Mouse (Mus musculus): Measurements from ENCODE around the gene Gm10337. TPM values are rescaled to one million over a fixed set of nuclear protein-coding genes. Genes with fewer than 3 reads are reported as not detected.

Gm10337 gene
- polyA plus RNA-seq, 1 experiment from 2014 or later = not detected

DNA sequence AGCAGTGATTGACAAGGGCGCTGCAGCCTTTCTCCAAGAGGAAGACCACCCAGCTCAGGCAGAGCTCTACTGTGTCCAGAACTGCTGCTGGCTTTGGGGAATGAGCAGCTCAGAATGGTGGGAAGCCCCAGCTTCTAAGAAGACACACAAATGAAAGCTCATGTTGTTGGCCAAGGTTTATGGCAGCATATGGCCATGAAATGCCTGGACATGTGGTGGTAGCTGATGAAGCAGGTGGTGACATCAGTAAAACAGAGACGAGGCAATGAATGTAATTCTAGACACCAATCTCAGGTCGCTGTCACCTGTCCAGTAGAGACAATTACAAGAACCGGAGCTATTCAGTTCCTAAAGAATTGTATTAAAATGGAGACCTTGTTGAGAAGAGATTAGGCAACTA, 41.3 kb downstream of the Gm10337 start:
- H3K9ac ChIP-seq = no peak overlapping the region
- no peaks in the 10 kb centered on the region for H3K4me1 ChIP-seq
- H3K27me3 ChIP-seq (replicated peaks) = no peaks in the 10 kb centered on the region
- no peak overlapping the region for H3K4me2 ChIP-seq
- H3K27ac ChIP-seq = no peak overlapping the region
- H3K36me3 ChIP-seq = peaks cover 82% of the 10 kb centered on the region
- 87% methylated on average over 4 of the region's 4 CpGs for whole genome bisulfite sequencing (ENCODE audit: insufficient replicate concordance)
- no peaks in the 10 kb centered on the region for H3K9me3 ChIP-seq (replicated peaks)
- no peak overlapping the region for H3K4me3 ChIP-seq
- no peak for ATAC-seq

DNA sequence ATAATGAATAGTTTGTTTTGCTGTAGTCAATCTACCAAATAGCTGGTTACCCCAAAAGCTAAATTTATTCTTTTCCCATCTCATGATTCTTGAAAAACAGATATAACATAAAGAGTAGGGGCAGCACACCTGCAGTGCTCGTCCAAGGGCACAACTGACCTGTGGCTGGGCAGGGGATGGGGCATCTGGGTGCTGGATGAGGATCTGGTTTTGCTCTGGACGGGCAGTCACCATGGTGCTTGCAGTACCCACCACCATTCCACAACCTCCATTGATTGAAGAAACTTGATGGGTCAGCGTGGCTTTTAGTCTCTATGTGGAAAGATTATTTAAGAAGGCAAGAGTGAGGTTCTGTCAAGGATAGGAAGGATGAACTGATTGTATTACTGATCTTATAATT, 42.7 kb downstream of the Gm10337 start:
- no peaks in the 10 kb centered on the region for H3K27me3 ChIP-seq (replicated peaks)
- no peaks in the 10 kb centered on the region for H3K4me1 ChIP-seq
- no peak overlapping the region for H3K4me2 ChIP-seq
- H3K4me3 ChIP-seq = no peak overlapping the region
- 79% methylated on average over 3 of the region's 3 CpGs for WGBS (ENCODE audit: insufficient replicate concordance)
- H3K27ac ChIP-seq = no peak overlapping the region
- H3K9ac ChIP-seq = no peak overlapping the region
- ATAC-seq = no peak
- peaks cover 75% of the 10 kb centered on the region for H3K36me3 ChIP-seq
- no peaks in the 10 kb centered on the region for H3K9me3 ChIP-seq (replicated peaks)

DNA sequence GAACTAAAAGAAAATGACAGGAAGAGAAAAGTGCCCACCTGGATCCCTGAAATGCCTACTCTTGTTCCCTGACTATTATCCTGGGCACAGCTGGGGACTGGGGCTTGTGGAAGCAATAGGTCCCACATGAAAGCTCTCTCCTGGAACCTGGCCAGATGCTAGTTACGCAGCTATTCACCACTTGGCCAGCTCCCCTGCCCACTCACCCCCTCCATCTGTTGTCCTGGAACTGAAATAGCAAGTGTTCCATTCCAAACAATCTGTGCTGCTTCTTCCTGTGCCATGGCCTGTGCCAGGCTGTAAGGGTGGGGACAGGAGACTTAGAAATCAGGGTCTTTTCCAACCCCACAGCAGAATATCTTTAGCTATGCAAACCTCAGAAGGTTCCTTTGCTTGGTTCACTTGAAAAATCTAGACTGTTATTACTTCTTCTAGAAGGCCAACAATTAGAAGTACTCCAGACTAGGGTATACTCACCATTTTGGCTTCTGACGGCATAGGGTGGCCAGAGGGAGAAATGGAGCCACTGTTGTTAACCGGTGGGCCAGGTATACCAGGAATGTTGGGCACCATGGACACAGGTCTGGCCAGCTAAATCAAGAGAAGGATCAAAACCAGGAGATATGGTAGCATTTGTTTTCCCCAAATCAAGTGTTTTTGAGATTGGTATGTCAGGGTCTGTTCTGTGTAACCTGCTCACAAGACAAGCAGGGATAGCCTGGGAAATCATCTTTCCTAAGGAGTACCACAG, 43.3 kb downstream of the Gm10337 start:
- H3K27me3 ChIP-seq (replicated peaks) = no peaks in the 10 kb centered on the region
- H3K9me3 ChIP-seq (replicated peaks) = no peaks in the 10 kb centered on the region
- no peak overlapping the region for H3K4me2 ChIP-seq
- 74% methylated on average over 3 of the region's 3 CpGs for WGBS (ENCODE audit: insufficient replicate concordance)
- no peak for ATAC-seq
- no peaks in the 10 kb centered on the region for H3K4me1 ChIP-seq
- H3K27ac ChIP-seq = no peak overlapping the region
- H3K36me3 ChIP-seq = peaks cover 75% of the 10 kb centered on the region
- H3K4me3 ChIP-seq = no peak overlapping the region
- no peak overlapping the region for H3K9ac ChIP-seq

DNA sequence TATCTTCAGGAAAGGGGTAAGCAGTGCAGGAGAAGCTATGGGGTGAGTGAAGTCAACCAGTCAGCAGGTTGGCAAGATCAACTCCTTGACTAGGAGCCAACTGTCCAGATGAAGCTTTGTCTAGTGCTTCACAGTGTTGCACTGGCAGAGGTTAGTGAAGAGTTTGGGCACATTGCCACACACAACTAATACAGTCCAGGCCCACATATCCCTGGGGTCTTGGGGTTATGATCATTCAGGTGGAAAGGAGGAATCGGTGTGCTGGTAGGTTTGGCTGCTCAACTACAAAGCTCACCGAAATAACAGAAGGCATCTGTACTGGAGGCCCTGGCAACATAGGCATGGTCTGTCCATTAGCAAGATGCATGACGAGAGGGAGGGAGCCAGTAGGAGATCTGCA, 44.0 kb downstream of the Gm10337 start:
- WGBS (ENCODE audit: insufficient replicate concordance) = 84% methylated on average over 3 of the region's 3 CpGs
- ATAC-seq = no peak
- H3K9me3 ChIP-seq (replicated peaks) = no peaks in the 10 kb centered on the region
- H3K36me3 ChIP-seq = peaks cover 75% of the 10 kb centered on the region
- no peak overlapping the region for H3K4me3 ChIP-seq
- H3K27ac ChIP-seq = no peak overlapping the region
- no peak overlapping the region for H3K4me2 ChIP-seq
- H3K4me1 ChIP-seq = no peaks in the 10 kb centered on the region
- no peak overlapping the region for H3K9ac ChIP-seq
- H3K27me3 ChIP-seq (replicated peaks) = no peaks in the 10 kb centered on the region

DNA sequence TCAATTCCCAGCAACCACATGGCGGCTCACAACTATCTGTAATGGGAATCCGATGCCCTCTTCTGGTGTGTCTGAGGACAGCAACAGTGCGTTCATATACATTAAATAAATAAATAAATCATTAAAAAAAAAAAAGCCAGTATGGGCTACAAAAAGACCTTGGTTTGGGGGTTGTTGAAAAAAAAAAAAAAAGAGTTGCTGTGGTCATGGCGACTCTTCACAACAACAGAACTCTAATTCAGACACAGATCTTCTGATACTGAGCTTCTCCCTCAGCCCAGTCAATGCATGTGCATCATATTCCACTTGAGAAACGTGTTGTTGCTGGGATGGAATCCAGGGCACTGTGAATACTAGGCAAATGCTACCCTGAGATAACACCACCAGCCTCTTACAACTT, 49.1 kb downstream of the Gm10337 start:
- 88% methylated on average over 5 of the region's 5 CpGs for WGBS (ENCODE audit: insufficient replicate concordance)
- no peaks in the 10 kb centered on the region for H3K4me1 ChIP-seq
- ATAC-seq = no peak
- peaks cover 77% of the 10 kb centered on the region for H3K36me3 ChIP-seq
- H3K27ac ChIP-seq = no peak overlapping the region
- no peak overlapping the region for H3K4me3 ChIP-seq
- H3K9ac ChIP-seq = no peak overlapping the region
- H3K27me3 ChIP-seq (replicated peaks) = no peaks in the 10 kb centered on the region
- no peaks in the 10 kb centered on the region for H3K9me3 ChIP-seq (replicated peaks)
- H3K4me2 ChIP-seq = no peak overlapping the region

Other genes starting within 250 kb of the Gm10337 start
- 4.4 and 4.9 TPM in 2 replicates for gene Rarg, start 246.2 kb upstream of the Gm10337 start, polyA plus RNA-seq (2016; fragmentation: Nextera tagmentation; extraction: Ambion mirVana)
- gene Gm9918, start 233.2 kb upstream of the Gm10337 start, polyA plus RNA-seq (2016; fragmentation: Nextera tagmentation; extraction: Ambion mirVana) = not detected in 2 replicates
- 40.8 and 41.6 TPM in 2 replicates for gene Mfsd5, start 224.3 kb upstream of the Gm10337 start, polyA plus RNA-seq (2016; fragmentation: Nextera tagmentation; extraction: Ambion mirVana)
- 38.6 and 39.4 TPM in 2 replicates for gene Espl1, start 207.5 kb upstream of the Gm10337 start, polyA plus RNA-seq (2016; fragmentation: Nextera tagmentation; extraction: Ambion mirVana)
- 150 and 168 TPM in 2 replicates for gene Pfdn5, start 177.6 kb upstream of the Gm10337 start, polyA plus RNA-seq (2016; fragmentation: Nextera tagmentation; extraction: Ambion mirVana)
- gene Myg1, start 172.0 kb upstream of the Gm10337 start, polyA plus RNA-seq (2016; fragmentation: Nextera tagmentation; extraction: Ambion mirVana) = 62.0 and 66.8 TPM in 2 replicates
- gene Aaas, start 153.0 kb upstream of the Gm10337 start, polyA plus RNA-seq (2016; fragmentation: Nextera tagmentation; extraction: Ambion mirVana) = 69.7 and 74.7 TPM in 2 replicates
- 0.37 and 0.63 TPM in 2 replicates for gene Sp7, start 136.5 kb upstream of the Gm10337 start, polyA plus RNA-seq (2016; fragmentation: Nextera tagmentation; extraction: Ambion mirVana)
- gene Sp1, start 97.6 kb upstream of the Gm10337 start, polyA plus RNA-seq (2016; fragmentation: Nextera tagmentation; extraction: Ambion mirVana) = 5.1 and 5.6 TPM in 2 replicates
- 0.12 and 0.31 TPM in 2 replicates for gene Amhr2, start 58.4 kb upstream of the Gm10337 start, polyA plus RNA-seq (2016; fragmentation: Nextera tagmentation; extraction: Ambion mirVana)
- gene Prr13, start 44.7 kb upstream of the Gm10337 start, polyA plus RNA-seq (2016; fragmentation: Nextera tagmentation; extraction: Ambion mirVana) = 119 and 126 TPM in 2 replicates
- gene Pcbp2, start 33.2 kb upstream of the Gm10337 start, polyA plus RNA-seq (2016; fragmentation: Nextera tagmentation; extraction: Ambion mirVana) = 101 and 104 TPM in 2 replicates
- 4.2 and 4.5 TPM in 2 replicates for gene Map3k12, start 13.3 kb downstream of the Gm10337 start, polyA plus RNA-seq (2016; fragmentation: Nextera tagmentation; extraction: Ambion mirVana)
- gene Tarbp2, start 14.5 kb downstream of the Gm10337 start, polyA plus RNA-seq (2016; fragmentation: Nextera tagmentation; extraction: Ambion mirVana) = 63.5 and 66.7 TPM in 2 replicates
- gene Npff, start 21.2 kb downstream of the Gm10337 start, polyA plus RNA-seq (2016; fragmentation: Nextera tagmentation; extraction: Ambion mirVana) = 1.0 TPM in 2 replicates
- gene Gm28047, start 121.3 kb downstream of the Gm10337 start, polyA plus RNA-seq (2016; fragmentation: Nextera tagmentation; extraction: Ambion mirVana) = not detected in 2 replicates
- 11.5 and 14.3 TPM in 2 replicates for gene Atf7, start 121.7 kb downstream of the Gm10337 start, polyA plus RNA-seq (2016; fragmentation: Nextera tagmentation; extraction: Ambion mirVana)
- 39.6 and 42.2 TPM in 2 replicates for gene Atp5g2, start 168.6 kb downstream of the Gm10337 start, polyA plus RNA-seq (2016; fragmentation: Nextera tagmentation; extraction: Ambion mirVana)
- 8.7 and 10.3 TPM in 2 replicates for gene Calcoco1, start 218.5 kb downstream of the Gm10337 start, polyA plus RNA-seq (2016; fragmentation: Nextera tagmentation; extraction: Ambion mirVana)